Mouse (Mus musculus): ENCODE measurements around the gene Mrps33. TPM values are rescaled to one million over a fixed set of nuclear protein-coding genes. Genes with fewer than 3 reads are reported as not detected.

Gene Mrps33
- polyA plus RNA-seq, 1 experiment from 2014 or later: 258 TPM

DNA sequence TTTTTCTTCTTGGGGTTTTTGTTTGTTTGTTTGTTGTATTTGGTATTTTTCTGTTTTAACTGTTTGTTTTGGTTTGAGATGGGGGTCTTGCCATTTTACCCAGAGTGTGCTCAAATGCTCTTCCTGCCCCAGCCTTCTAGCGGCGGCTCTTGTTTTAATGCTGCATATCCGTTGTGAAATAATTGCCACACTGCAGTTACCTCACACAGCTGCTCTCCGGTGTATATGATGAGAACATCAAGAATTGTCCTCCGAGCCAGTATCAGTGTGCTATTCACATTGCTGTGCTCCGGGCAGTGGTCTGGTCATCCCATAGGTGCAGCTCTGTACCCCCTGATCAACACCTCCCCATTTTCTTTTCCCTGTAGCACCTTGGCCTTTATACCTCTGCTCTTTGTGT, 34.5 kb downstream of the Mrps33 start:
- ATAC-seq (ENCODE audit: low FRiP score): no peak
- Histone ChIP-seq H3K36me3 (replicated peaks) (no peaks in the 10 kb centered on the region), H3K27ac (no peak overlapping the region), H3K4me3 (replicated peaks) (no peak overlapping the region), H3K4me2 (no peak overlapping the region), H3K9ac (no peak overlapping the region), H3K4me1 (peaks cover 8% of the 10 kb centered on the region), H3K27me3 (no peaks in the 10 kb centered on the region), H3K9me3 (no peaks in the 10 kb centered on the region)
- WGBS: 94% methylated on average over 6 of the region's 6 CpGs

- 89% methylated on average over 9 of the region's 9 CpGs for WGBS
- Histone ChIP-seq H3K9ac (no peak overlapping the region), H3K4me2 (no peak overlapping the region), H3K27me3 (no peaks in the 10 kb centered on the region), H3K4me3 (replicated peaks) (no peak overlapping the region), H3K9me3 (no peaks in the 10 kb centered on the region), H3K27ac (no peak overlapping the region), H3K4me1 (no peaks in the 10 kb centered on the region), H3K36me3 (replicated peaks) (no peaks in the 10 kb centered on the region)
- no peak for ATAC-seq (ENCODE audit: low FRiP score)
Observed at GRCm38 (mm10) chr6:39775029-39775428, 35.8 kb downstream of the Mrps33 start.

DNA sequence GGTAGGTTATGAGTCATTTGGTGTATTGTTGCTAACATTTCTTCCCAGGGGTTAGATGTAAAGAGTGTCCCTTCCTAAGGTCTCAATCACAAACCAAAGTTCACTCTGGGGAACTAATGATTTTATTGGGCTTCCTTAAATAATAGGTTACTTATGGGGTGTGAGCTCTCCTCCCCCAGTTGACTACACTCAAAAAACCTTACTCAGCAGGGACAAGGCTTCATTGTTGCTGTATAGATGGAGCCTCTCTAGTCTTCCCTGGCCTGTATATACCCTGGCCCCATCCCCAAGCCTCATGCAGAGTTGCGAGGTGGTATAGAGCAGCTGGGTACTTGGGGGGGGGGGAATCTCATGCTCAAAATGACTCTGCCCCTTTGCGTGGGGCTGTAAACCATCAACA, 53.6 kb downstream of the Mrps33 start:
- 86% methylated on average over 2 of the region's 2 CpGs for WGBS

More for the DNA sequence above, 53.6 kb downstream of the Mrps33 start:
- no peak overlapping the region for H3K4me3 ChIP-seq (replicated peaks)
- H3K9ac ChIP-seq: no peak overlapping the region
- H3K36me3 ChIP-seq (replicated peaks): no peaks in the 10 kb centered on the region
- ATAC-seq (ENCODE audit: low FRiP score): no peak
- no peaks in the 10 kb centered on the region for H3K4me1 ChIP-seq
- H3K27me3 ChIP-seq: peaks cover 3% of the 10 kb centered on the region; the same call in 1 of the 2 replicates
- H3K9me3 ChIP-seq: no peaks in the 10 kb centered on the region
- no peak overlapping the region for H3K4me2 ChIP-seq
- H3K27ac ChIP-seq: no peak overlapping the region

Other genes with a start within 250 kb of the Mrps33 start
- 36.6 and 37.0 TPM in 2 replicates for gene Adck2, start 237.1 kb downstream of the Mrps33 start, polyA plus RNA-seq (2016; fragmentation: Nextera tagmentation; extraction: Ambion mirVana)
- gene Gm42420, start 225.2 kb downstream of the Mrps33 start, polyA plus RNA-seq (2016; fragmentation: Nextera tagmentation; extraction: Ambion mirVana): 0.87 and 1.7 TPM in 2 replicates
- 241 and 242 TPM in 2 replicates for gene Ndufb2, start 218.4 kb downstream of the Mrps33 start, polyA plus RNA-seq (2016; fragmentation: Nextera tagmentation; extraction: Ambion mirVana)
- gene Braf, start 85.5 kb downstream of the Mrps33 start, polyA plus RNA-seq (2016; fragmentation: Nextera tagmentation; extraction: Ambion mirVana): 24.9 and 27.1 TPM in 2 replicates
- 14.6 and 15.5 TPM in 2 replicates for gene Tmem178b, start 62.3 kb upstream of the Mrps33 start, polyA plus RNA-seq (2016; fragmentation: Nextera tagmentation; extraction: Ambion mirVana)